Mouse (Mus musculus) CH12.LX (cell line): ENCODE data around the gene Blvrb. TPM values are rescaled to one million over a fixed set of nuclear protein-coding genes. Genes with fewer than 3 reads are reported as not detected.

ENCODE experiments used
- DNase-seq: peaks from one replicate; pipeline ENCODE4 v3.0.0-alpha.2; 2013; ENCODE audit errors: extremely low read depth
- H3K27ac ChIP-seq: 2 replicates; pipeline ENCODE4 v1.5.1; 2012; ENCODE audit warnings: low read depth, mild to moderate bottlenecking, control low read depth, moderate library complexity; ENCODE audit not compliant: insufficient read depth
- H3K27me3 ChIP-seq: replicated peaks from 2 replicates; pipeline ENCODE3; 2012; ENCODE audit warnings: inconsistent platforms
- H3K36me3 ChIP-seq, 2 experiments: replicated peaks in 1 of 2; 2 replicates each; pipeline versions ENCODE3 to v1.6.1; 2012; ENCODE audit warnings: inconsistent platforms in 1 of 2, low read length in 1 of 2, mild to moderate bottlenecking in 1 of 2, mixed read lengths in 1 of 2, moderate library complexity in 1 of 2; ENCODE audit not compliant: control insufficient read depth in 1 of 2, insufficient read depth in 1 of 2
- H3K4me1 ChIP-seq, 2 experiments: 2 replicates each; pipeline ENCODE4 v1.6.1; 2012; ENCODE audit warnings: inconsistent platforms in 1 of 2, moderate library complexity in 1 of 2; ENCODE audit not compliant: insufficient read depth in 2 of 2, control insufficient read depth in 1 of 2
- H3K4me2 ChIP-seq: 2 replicates; pipeline ENCODE4 v1.6.1; 2012; ENCODE audit warnings: low read depth, mild to moderate bottlenecking, control low read depth; ENCODE audit not compliant: poor library complexity, insufficient read depth, severe bottlenecking
- H3K4me3 ChIP-seq, 3 experiments: fragments of 150-350 bp in 1 of 3; sonication (generic) in 1 of 3; replicated peaks in 1 of 3; 2 replicates each; pipeline versions ENCODE3 to v1.5.1; 2011 to 2012; ENCODE audit warnings: low read depth in 2 of 3, low read length in 2 of 3, mild to moderate bottlenecking in 2 of 3, moderate library complexity in 2 of 3, control low read depth in 1 of 3, improper control_type of control experiment in 1 of 3, inconsistent platforms in 1 of 3, mixed read lengths in 1 of 3; ENCODE audit not compliant: poor library complexity in 1 of 3
- H3K79me2 ChIP-seq: replicated peaks from 2 replicates; pipeline ENCODE4 v1.6.1; 2012; ENCODE audit warnings: mild to moderate bottlenecking, moderate library complexity; ENCODE audit not compliant: control insufficient read depth, poor library complexity, insufficient read depth, severe bottlenecking; ENCODE audit errors: extremely low read depth
- H3K9ac ChIP-seq: 2 replicates; pipeline ENCODE4 v1.6.1; 2012; ENCODE audit warnings: low read depth, mild to moderate bottlenecking, control low read depth, moderate library complexity; ENCODE audit not compliant: insufficient read depth
- H3K9me3 ChIP-seq: replicated peaks from 2 replicates; pipeline ENCODE3; 2012; ENCODE audit warnings: low read length, inconsistent platforms, mixed read lengths
- CHD1 ChIP-seq: IDR thresholded peaks from 2 replicates; pipeline ENCODE4 v1.6.1; 2012; ENCODE audit warnings: low read depth, low read length, improper control_type of control experiment, inconsistent platforms
- CHD2 ChIP-seq: IDR thresholded peaks from 2 replicates; pipeline ENCODE4 v1.6.1; 2011; ENCODE audit warnings: low read length, improper control_type of control experiment
- E2F4 ChIP-seq: IDR thresholded peaks from 2 replicates; pipeline ENCODE4 v1.6.1; 2011; ENCODE audit warnings: low read depth, low read length, improper control_type of control experiment; ENCODE audit not compliant: insufficient replicate concordance
- GABPA ChIP-seq: IDR thresholded peaks from 2 replicates; pipeline ENCODE4 v1.6.1; 2012; ENCODE audit warnings: low read depth, low read length, improper control_type of control experiment, inconsistent platforms; ENCODE audit not compliant: insufficient replicate concordance
- HCFC1 ChIP-seq: IDR thresholded peaks from 2 replicates; pipeline ENCODE4 v1.6.1; 2012; ENCODE audit warnings: low read depth, mild to moderate bottlenecking, inconsistent platforms, low read length, improper control_type of control experiment
- JUND ChIP-seq: conservative IDR thresholded peaks from 2 replicates; pipeline ENCODE4 v1.6.1; 2011; ENCODE audit warnings: low read depth, low read length, improper control_type of control experiment
- MAFK ChIP-seq: IDR thresholded peaks from 2 replicates; pipeline ENCODE4 v1.6.1; 2011; ENCODE audit warnings: low read length, improper control_type of control experiment; ENCODE audit not compliant: insufficient replicate concordance
- MYC ChIP-seq: IDR thresholded peaks from 2 replicates; pipeline ENCODE4 v1.6.1; 2011; ENCODE audit warnings: low read depth, mild to moderate bottlenecking, improper control_type of control experiment, low read length
- PAX5 ChIP-seq: IDR thresholded peaks from 2 replicates; pipeline ENCODE4 v1.6.1; 2012; ENCODE audit warnings: low read length, inconsistent platforms, mixed read lengths
- TBP ChIP-seq: conservative IDR thresholded peaks from 2 replicates; pipeline ENCODE4 v1.6.1; 2011; ENCODE audit warnings: low read depth, low read length, improper control_type of control experiment
- USF2 ChIP-seq: conservative IDR thresholded peaks from 2 replicates; pipeline ENCODE4 v1.6.1; 2011; ENCODE audit warnings: low read depth, low read length, improper control_type of control experiment
- ZC3H11A ChIP-seq: IDR thresholded peaks from 2 replicates; pipeline ENCODE4 v1.6.1; 2012; ENCODE audit warnings: low read depth, mild to moderate bottlenecking, inconsistent platforms, low read length, improper control_type of control experiment
- ZNF384 ChIP-seq: IDR thresholded peaks from 2 replicates; pipeline ENCODE4 v1.6.1; 2012; ENCODE audit warnings: low read depth, low read length, improper control_type of control experiment, inconsistent platforms
- dilution Hi-C: fragments of 300-500 bp; cut with MboI; formaldehyde crosslinking; loops from 2 replicates; pipeline ENCODE4 v1.14.3; 2020; ENCODE audit warnings: low sequenced_read_pairs; ENCODE audit not compliant: extremely low pct_unique_long_range_greater_than_20kb, extremely low pct_ligation_motif_present
- in situ Hi-C: fragments of 300-500 bp; cut with MboI; formaldehyde crosslinking; loops from 3 replicates; pipeline ENCODE4 v1.14.3; 2019; ENCODE audit warnings: low sequenced_read_pairs, low pct_ligation_motif_present, low pct_unique_long_range_greater_than_20kb, mixed read lengths
- polyA plus RNA-seq: library from polyadenylated mRNA; unstranded; fragments of >175 nt; gene quantifications from 2 replicates; pipeline ENCODE4 v1.2.1, GENCODE M21; 2012; ENCODE audit warnings: low read depth; ENCODE audit not compliant: insufficient read length
- total RNA-seq, 2 experiments: library from RNA; depleted of rRNA; stranded (reverse); fragments of 300-350 nt in 1 of 2; fragments of >200 nt in 1 of 2; gene quantifications; 2 replicates each; pipeline ENCODE4 v1.2.3; 2012 to 2014

The Blvrb gene
- total and polyA plus RNA-seq, 3 experiments = 4.3 to 9.4 (median 7.6) TPM

DNA sequence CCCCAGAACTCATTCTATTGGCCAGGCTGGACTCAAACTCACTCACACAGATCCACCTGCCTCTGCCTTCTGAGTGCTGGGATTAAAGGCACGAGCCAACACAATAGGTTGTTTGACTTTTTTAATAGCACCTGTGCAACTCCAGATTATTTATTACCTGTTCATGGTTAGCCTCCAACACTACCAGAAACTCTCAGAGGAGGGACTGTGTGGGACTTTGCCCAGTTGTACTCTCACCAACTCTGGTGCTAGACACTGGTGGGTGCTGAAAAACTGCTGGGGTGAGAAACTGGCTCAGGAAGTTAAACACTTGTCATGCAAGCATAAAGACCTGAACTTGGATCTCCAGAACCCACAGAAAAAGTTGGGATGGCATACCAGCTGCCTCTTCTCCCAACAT lies 32.0 kb downstream of the Blvrb start:
- Histone ChIP-seq H3K4me2 (no peak overlapping the region), H3K36me3 (peaks cover 0 to 12% of the 10 kb centered on the region in 2 experiments), H3K27me3 (no peaks in the 10 kb centered on the region), H3K79me2 (no peaks in the 10 kb centered on the region), H3K4me3 (no peak overlapping the region), H3K27ac (no peak overlapping the region)
- in situ Hi-C loops = no loop called here
- TF ChIP-seq HCFC1 (no peak), TBP (no peak), GABPA (no peak), JUND (no peak), ZC3H11A (no peak), MAFK (no peak)
- TF ChIP-seq, all 38 proteins: peak for 0
- dilution Hi-C loops = no loop called here
- Histone ChIP-seq H3K9me3 (no peaks in the 10 kb centered on the region), H3K9ac (no peak overlapping the region), H3K4me1 (peaks cover 12 to 46% of the 10 kb centered on the region in 2 experiments)
- no peak for DNase-seq

DNA sequence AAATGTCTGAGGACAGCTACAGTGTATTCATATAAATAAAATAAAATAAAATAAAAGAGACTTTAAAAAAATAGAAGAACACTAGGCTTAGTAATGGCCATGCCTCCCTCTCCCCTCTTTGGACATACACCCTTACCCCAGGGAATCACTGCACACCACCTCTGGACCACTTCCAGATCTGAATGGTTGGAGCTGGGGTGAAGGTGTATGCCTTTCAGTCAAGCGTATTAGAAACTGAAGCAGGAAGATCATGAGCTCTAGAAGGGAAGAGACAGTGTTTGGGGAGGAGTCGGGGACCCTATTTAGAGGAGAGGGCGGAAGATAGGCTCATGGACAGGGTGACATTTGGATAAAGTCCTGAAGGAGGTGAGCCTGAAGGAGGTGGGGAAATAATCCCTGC lies 32.7 kb downstream of the Blvrb start:
- Histone ChIP-seq H3K4me2 (no peak overlapping the region), H3K27me3 (no peaks in the 10 kb centered on the region), H3K9ac (no peak overlapping the region), H3K4me3 (no peak overlapping the region), H3K36me3 (peaks cover 0 to 12% of the 10 kb centered on the region in 2 experiments), H3K27ac (no peak overlapping the region), H3K9me3 (no peaks in the 10 kb centered on the region), H3K4me1 (peaks cover 12 to 42% of the 10 kb centered on the region in 2 experiments), H3K79me2 (no peaks in the 10 kb centered on the region)
- no peak for TF ChIP-seq E2F4
- dilution Hi-C loops = no loop called here
- in situ Hi-C loops = no loop called here
- DNase-seq = no peak

DNA sequence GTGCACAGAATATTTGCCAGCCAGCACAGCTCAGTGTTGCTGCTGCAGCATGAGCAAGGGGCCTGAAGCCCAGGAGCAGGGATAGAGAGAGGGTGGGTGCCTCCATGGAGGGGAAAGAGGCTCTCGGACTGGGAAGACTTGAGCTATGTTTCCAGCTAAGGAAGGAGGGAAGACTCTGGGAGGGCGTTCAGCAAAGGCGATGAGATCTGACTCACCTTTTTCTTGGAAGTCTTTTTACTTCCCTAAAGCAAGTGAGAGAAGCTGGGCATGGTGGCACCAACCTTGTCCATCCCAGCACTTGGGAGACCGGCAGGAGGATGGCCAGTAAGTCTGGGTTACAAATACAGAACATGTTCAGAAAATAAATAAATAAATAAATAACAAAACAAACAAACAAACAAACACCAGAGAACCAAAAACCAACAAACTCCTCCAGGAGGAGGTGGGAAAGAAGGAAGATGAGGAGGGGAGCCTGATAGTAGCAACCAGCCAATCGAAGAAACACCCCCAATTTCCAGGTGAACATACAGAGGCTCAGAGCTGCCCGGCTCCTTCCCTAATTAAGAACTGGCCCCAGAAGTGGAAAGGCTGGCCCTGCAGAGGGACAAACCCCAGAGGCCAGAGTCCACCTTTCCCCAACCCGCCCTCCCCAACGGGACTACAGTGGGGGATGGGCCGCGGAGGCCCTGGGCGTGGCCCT lies 33.3 kb downstream of the Blvrb start:
- Histone ChIP-seq H3K36me3 (peaks cover 0 to 10% of the 10 kb centered on the region in 2 experiments), H3K79me2 (no peaks in the 10 kb centered on the region), H3K27ac (no peak overlapping the region), H3K27me3 (no peaks in the 10 kb centered on the region), H3K9ac (no peak overlapping the region), H3K4me2 (peak overlapping the region; percentile 96), H3K4me3 (peak overlapping the region in 1 of 3 experiments; percentile 34), H3K9me3 (no peaks in the 10 kb centered on the region), H3K4me1 (peaks cover 12 to 43% of the 10 kb centered on the region in 2 experiments)
- DNase-seq = no peak
- dilution Hi-C loops (no loop called here), in situ Hi-C loops (no loop called here)
- no peak for TF ChIP-seq PAX5
- TF ChIP-seq CHD2 = peak; percentile 38; the same call in 1 of the 2 replicates
- TF ChIP-seq ZNF384 = no peak
- no peak for TF ChIP-seq USF2
- TF ChIP-seq CHD1 = no peak
- TF ChIP-seq MYC = no peak
